Mouse (Mus musculus) liver, adult 2 months (tissue): ENCODE data around the gene Plod2.

Experiments
- CTCF ChIP-seq: fragments of 200-500 bp; IDR thresholded peaks from 2 replicates; pipeline ENCODE4 v1.5.1; 2011; ENCODE audit warnings: low read depth, low read length, control low read depth
- POLR2A ChIP-seq: fragments of 200-500 bp; IDR thresholded peaks from 2 replicates; pipeline ENCODE4 v1.6.1; 2011; ENCODE audit warnings: low read length, control low read depth; ENCODE audit not compliant: insufficient read depth; ENCODE audit errors: extremely low read depth

DNA sequence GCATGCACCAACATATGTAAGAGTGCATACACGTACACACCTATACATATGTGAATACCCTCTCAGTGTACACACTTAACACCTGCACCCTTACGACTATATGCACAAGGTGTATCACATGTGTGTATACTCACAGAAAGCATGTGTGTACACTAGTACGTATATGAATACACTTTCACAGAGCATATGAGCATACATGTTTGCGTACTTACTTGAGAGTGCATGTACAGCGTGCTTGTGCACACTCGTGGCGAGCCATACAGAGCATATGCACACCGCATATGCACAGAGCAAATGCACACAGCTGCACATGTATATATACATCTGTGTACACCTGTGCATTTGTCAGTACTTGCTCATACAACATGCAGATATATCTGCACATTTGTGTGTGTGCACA is 45.4 kb downstream of the Plod2 start:
- TF ChIP-seq CTCF, result no peak
- TF ChIP-seq POLR2A, result no peak
